Mouse (Mus musculus) heart, embryonic 11.5 days (tissue): Measurements from ENCODE around the gene Gm43638. TPM values are rescaled to one million over a fixed set of nuclear protein-coding genes. Genes with fewer than 3 reads are reported as not detected.

ENCODE experiments used
- polyA plus RNA-seq: library from polyadenylated mRNA; unstranded; fragments of >200 nt; fragmentation: Nextera tagmentation; extraction: Ambion mirVana; gene quantifications from 2 replicates; pipeline ENCODE4 v1.2.1, GENCODE M21; 2014

Gene Gm43638
- polyA plus RNA-seq, 1 experiment from 2014 or later: not detected

Other genes starting within 250 kb of the Gm43638 start
- not detected in 2 replicates for gene Ugt2b37, start 232.0 kb downstream of the Gm43638 start, polyA plus RNA-seq
- gene Ugt2a3, start 149.6 kb downstream of the Gm43638 start, polyA plus RNA-seq: not detected in 2 replicates
- gene Ugt2b38, start 62.6 kb downstream of the Gm43638 start, polyA plus RNA-seq: not detected in 2 replicates
- not detected in 2 replicates for gene Ugt2a2, start 4.5 kb downstream of the Gm43638 start, polyA plus RNA-seq
- not detected in 2 replicates for gene Ugt2a1, start 4.1 kb upstream of the Gm43638 start, polyA plus RNA-seq
- gene Sult1b1, start 51.4 kb upstream of the Gm43638 start, polyA plus RNA-seq: not detected in 2 replicates
- gene Sult1d1, start 82.2 kb upstream of the Gm43638 start, polyA plus RNA-seq: not detected in 2 replicates
- not detected in 2 replicates for gene Sult1e1, start 104.8 kb upstream of the Gm43638 start, polyA plus RNA-seq
- not detected in 2 replicates for gene Csn1s1, start 179.4 kb upstream of the Gm43638 start, polyA plus RNA-seq
- not detected in 2 replicates for gene Csn2, start 212.8 kb upstream of the Gm43638 start, polyA plus RNA-seq